Mouse (Mus musculus) layer of hippocampus, adult 18-20 months (tissue): Measurements from ENCODE around the gene Gm44596. TPM values are rescaled to one million over a fixed set of nuclear protein-coding genes. Genes with fewer than 3 reads are reported as not detected.

Experiments used
- DNase-seq, 2 experiments: peaks; one replicate each; pipeline ENCODE4 v3.0.0; 2022; ENCODE audit warnings: low spot score in 2 of 2
- total RNA-seq, 2 experiments: library from RNA; stranded (reverse); gene quantifications; 2 replicates each; pipeline ENCODE4 v1.2.3; 2021

The Gm44596 gene
- total RNA-seq, 2 experiments from 2014 or later, result not detected

DNA sequence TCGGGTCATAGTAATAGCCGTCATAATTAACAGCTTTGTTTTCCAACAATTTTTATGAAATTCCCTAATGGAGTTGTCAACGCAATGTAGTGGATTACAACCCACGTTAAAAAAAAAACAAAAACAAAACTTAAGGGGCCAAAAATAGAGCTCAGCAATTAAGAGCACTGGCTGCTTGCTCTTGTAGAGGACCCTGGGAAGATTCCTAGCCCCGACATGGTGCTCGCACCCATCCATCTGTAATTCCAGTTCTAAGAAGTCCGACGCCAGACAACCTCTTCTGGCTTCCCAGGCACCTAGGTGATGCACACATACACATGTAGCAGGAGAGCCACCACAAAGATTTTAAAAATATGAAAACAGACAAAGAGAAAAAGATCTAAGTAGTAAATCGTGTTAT is 49.7 kb downstream of the Gm44596 start:
- DNase-seq, result no peak

GRCm38 (mm10) chr6:128427571-128427970 is 52.3 kb downstream of the Gm44596 start:
- DNase-seq, result no peak

DNA sequence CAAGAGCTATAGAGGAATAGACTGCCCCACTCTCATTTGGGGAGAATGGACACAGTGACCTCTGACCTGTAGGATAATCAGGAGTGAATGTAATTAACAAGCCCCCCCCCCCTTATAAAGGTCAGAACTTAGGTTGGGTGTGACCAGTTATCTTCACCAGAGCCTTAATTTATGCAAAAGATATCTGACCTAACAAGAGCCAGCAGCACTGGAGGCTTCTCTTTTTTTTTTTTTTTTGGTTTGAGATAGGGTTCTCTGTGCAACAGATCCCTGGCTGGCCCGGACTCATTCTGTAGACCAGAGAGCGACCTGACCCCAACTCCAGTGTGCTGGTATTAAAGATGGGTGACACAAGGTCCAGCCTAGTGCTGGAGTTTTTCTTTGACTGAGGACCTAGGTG is 54.0 kb downstream of the Gm44596 start:
- DNase-seq, result no peak

DNA sequence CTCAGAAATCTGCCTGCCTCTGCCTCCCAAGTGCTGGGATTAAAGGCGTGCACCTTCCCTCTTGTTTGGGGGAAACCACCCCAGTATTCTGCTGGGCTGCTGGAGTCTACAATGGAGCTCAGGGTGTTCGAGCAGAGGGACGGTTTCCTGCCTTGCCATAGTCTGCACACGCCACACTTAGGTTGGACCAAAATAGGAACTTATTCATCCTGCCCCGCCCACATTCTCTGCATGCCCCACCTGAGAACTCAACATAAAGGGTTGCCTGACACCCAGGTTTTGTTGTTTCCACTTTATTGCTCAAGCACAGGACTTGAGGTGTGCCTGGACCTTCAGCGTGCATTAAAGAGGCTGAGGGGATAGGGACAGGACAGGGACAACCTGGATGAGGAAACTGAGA is 54.5 kb downstream of the Gm44596 start:
- DNase-seq, result no peak

DNA sequence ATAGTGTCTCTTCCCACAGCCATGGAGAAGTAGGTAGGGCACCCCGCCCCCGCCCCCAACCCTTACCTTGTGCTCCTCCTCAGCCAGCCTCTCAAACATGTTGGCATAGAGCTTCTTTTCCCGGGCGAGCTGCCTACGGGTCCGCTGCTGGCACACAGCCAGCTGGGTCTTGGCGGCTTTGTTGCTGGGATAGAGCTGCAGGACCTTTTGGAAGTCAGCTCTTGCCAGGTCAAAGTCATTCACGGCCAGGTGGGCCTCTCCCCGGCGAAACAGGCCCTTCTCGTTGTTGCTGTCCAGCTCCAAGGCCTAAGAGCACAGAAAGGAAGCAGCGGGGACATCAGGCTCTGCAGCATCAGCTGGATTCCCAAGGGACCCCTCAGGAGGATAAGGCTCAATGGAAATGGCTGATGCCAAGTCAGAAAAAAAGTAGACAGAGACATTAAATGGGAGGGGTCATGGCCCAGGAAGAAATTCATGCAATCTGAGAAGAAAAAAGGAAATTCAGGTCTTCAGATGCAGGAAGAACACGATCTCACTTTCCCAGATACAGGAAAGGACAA is 57.1 kb downstream of the Gm44596 start:
- DNase-seq, result no peak

- no peak for DNase-seq
Observed at GRCm38 (mm10) chr6:128433566-128433965, 58.3 kb downstream of the Gm44596 start.

DNA sequence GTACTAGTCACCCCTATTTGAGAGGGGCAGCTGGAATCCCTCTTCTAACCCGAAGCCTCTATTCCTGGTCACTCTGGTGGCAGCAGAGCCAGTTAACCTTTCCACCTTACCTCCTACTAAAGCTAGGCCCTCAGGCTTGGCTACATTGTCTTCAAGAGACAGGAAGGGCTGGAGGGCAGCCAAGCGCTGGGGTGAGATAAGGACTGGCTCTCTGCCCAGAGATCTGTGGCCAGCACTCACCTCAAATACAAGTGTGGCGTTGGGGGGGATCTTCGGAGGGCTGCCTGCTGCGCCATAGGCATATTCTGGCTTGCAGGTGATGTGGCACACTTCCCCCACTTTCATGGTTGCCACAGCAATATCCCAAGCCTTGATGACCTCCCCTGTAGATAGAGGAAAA is 60.2 kb downstream of the Gm44596 start:
- no peak for DNase-seq

DNA sequence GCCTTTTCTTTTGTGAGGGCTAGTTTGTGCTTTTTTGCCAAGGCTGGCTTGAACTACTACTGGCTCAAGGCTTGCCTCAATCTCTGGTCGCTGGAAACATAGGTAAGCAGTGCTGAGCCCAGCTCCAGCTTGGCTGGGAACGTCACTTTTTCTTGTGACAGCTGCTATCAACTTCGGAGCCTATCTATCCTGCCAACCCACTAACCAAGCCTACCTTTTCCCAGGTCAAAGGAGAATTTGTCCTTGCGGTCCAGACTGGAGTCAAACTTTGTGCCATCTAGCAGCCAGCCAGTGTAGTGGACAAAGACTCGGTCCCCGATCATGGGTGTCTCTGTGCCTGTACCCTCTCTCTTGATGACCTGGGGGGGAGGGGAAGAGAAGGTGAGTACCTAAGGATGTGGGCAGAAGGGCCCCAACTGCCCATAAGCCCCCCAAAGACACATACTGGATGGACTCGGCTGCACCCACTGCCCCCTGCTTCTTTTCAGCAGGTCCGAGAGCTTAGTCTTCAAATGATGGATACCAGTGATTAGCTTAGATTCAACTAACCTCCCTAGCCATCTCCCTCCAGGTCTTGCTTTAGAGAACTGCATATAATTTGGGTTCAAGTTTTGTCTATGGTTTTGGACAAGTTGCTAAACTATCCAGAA is 61.2 kb downstream of the Gm44596 start:
- no peak for DNase-seq

GRCm38 (mm10) chr6:128437288-128437687 is 62.0 kb downstream of the Gm44596 start:
- DNase-seq, result no peak

GRCm38 (mm10) chr6:128437731-128438316 is 62.5 kb downstream of the Gm44596 start:
- peak in 1 of 2 experiments; percentile 49 for DNase-seq

GRCm38 (mm10) chr6:128438317-128438870 is 63.1 kb downstream of the Gm44596 start, which contains the start of gene Fkbp4:
Gene Fkbp4 (minus strand): TSS chr6:128438677.
- DNase-seq, result peak; percentile 93 to 94

DNA sequence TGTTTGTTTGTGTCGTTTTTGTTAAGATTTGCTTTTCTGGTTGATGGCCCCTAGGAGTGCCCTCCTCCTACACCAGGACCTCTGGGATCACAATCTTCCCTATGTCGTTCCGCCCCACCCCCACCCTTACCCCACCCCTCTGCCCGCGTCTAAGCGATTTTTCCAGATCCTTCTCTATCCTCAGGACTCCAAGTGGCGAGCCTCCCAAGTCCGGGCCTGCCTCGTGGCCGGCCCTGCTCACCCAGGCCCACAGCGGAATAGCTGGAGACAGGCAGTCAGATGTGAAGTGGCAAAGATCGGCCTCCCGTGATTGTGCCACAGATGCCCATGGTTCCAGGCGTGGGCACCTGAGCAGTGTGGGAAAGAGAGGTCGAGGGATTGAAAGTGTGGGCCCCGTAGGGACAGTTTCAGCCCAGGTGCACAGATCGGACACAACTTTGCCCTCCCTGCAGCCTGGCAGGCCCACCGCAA is 63.6 kb downstream of the Gm44596 start:
- peak in 1 of 2 experiments; percentile 46 for DNase-seq

- no peak for DNase-seq
Observed at GRCm38 (mm10) chr6:128440238-128440637, 64.9 kb downstream of the Gm44596 start.

GRCm38 (mm10) chr6:128445761-128446535 is 70.6 kb downstream of the Gm44596 start:
- peak in 1 of 2 experiments; percentile 70 for DNase-seq

DNA sequence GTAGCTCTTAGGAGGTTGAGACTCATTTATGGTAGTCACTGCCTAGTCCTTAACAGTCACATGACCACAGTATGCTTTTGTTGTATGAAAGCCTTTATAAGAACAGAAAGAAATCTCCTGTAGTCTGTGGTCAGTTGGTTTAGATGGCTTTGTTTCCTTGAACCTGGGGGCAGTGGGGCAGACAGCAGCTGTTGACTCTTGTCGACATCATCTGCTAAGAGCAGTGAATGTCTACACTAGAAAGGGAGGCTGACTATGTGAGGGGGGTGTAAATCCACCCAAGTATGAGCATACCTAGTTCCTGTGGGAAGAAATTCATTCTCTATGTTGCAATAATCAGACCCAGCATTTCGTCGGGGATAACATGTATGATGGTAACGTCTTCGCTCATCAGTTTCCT is 71.8 kb downstream of the Gm44596 start:
- DNase-seq, result no peak

- DNase-seq, result peak; percentile 62 to 76
Observed at GRCm38 (mm10) chr6:128455835-128456605, 80.7 kb downstream of the Gm44596 start.
